Mouse (Mus musculus): ENCODE data around the gene Tlcd1.

DNA sequence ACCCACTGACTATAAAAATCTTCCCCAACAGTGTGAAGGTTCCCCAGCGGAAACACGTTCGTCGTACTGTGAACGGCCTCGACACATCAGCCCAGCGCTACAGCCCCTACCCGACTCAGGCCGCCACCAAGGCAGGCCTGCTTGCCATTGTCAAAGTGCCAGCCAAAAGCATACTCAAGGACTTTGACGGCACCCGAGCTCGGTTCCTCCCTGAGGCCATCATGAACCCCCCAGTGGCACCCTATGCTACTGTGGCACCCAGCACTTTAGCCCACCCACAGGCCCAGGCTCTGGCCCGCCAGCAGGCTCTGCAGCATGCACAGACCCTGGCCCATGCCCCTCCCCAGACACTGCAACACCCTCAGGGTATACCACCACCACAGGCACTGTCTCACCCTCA, 22.7 kb upstream of the Tlcd1 start:
- no peak for TF ChIP-seq POLR2A (IDR thresholded peaks at IDR 0.05; ENCODE audit: extremely low read depth, insufficient read depth, low read length)
- no peak for TF ChIP-seq CTCF (IDR thresholded peaks at IDR 0.05; ENCODE audit: low read depth, low read length)
